30 mouse cellular contexts compared by ENCODE assay signal in the genomic region with DNA sequence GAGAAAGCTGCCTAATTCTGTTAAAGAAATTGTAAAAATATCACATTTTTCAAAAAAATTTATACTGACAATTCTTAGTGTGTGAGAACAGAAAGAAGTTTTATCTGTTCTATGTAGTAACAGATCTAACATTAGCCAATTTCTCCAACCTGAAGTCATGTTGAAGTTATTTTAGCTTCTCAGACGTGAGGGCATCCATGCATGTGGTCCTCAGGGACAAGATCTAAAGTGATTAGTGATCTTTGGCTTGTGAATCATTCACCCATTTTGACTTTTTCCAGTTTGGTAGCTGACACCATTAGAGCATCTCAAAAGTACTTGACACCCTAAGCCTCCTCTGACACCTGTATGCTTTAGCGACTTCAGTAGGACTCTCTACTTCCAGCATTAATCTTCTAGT.
"Had no signal": no experiment of that assay in that cellular context is flagged by ENCODE, and none has a peak within 500 bp of the region (broad histone marks: within the 10 kb centered on the region; RNA-seq: fewer than 3 reads in every experiment).

No protein-coding gene starts in this region.

- H3K4me1 ChIP-seq: limb, embryonic 10.5 days; limb, embryonic 12.5 days; limb, embryonic 13.5 days; limb, embryonic 15.5 days; liver, embryonic 12.5 days; liver, embryonic 13.5 days; liver, embryonic 15.5 days; lung, embryonic 15.5 days; midbrain, embryonic 10.5 days; midbrain, embryonic 12.5 days; midbrain, embryonic 15.5 days had no signal

- H3K27ac ChIP-seq: left cerebral cortex, adult 2 months; limb, embryonic 10.5 days; limb, embryonic 12.5 days; limb, embryonic 13.5 days; limb, embryonic 15.5 days; liver, embryonic 12.5 days; liver, embryonic 13.5 days; liver, embryonic 14.5 days; liver, embryonic 15.5 days; lung, embryonic 15.5 days; macrophage; midbrain, embryonic 10.5 days; midbrain, embryonic 12.5 days; midbrain, embryonic 13.5 days; midbrain, embryonic 15.5 days had no signal

- H3K4me2 ChIP-seq: limb, embryonic 12.5 days; limb, embryonic 13.5 days; limb, embryonic 15.5 days; liver, embryonic 11.5 days; liver, embryonic 12.5 days; liver, embryonic 13.5 days; liver, embryonic 15.5 days; lung, embryonic 14.5 days; lung, embryonic 15.5 days; midbrain, embryonic 11.5 days; midbrain, embryonic 12.5 days; midbrain, embryonic 13.5 days; midbrain, embryonic 15.5 days had no signal

- H3K4me3 ChIP-seq: left cerebral cortex, adult 2 months; limb, embryonic 10.5 days; limb, embryonic 12.5 days; limb, embryonic 13.5 days; limb, embryonic 15.5 days; liver, embryonic 12.5 days; liver, embryonic 13.5 days; liver, embryonic 15.5 days; lung, embryonic 15.5 days; megakaryocyte, embryonic 14.5 days; midbrain, embryonic 10.5 days; midbrain, embryonic 12.5 days; midbrain, embryonic 13.5 days; midbrain, embryonic 15.5 days; myocyte had no signal

- H3K9me3 ChIP-seq: limb, embryonic 10.5 days; limb, embryonic 12.5 days; limb, embryonic 13.5 days; limb, embryonic 15.5 days; liver, embryonic 12.5 days; liver, embryonic 13.5 days; liver, embryonic 15.5 days; lung, embryonic 15.5 days; megakaryocyte, embryonic 14.5 days; midbrain, embryonic 10.5 days; midbrain, embryonic 12.5 days; midbrain, embryonic 13.5 days; midbrain, embryonic 15.5 days had no signal

- DNase-seq: left cerebral cortex, postnatal 4 days; liver; liver, embryonic 13.5 days; liver, postnatal 0 days; lung, adult 18-20 months; lung, adult 2 months; lung, embryonic 14.5 days; lung, postnatal 10 days; lung, postnatal 14 days; lung, postnatal 36 days; lung, postnatal 4 days; midbrain, embryonic 14.5 days had no signal

- H3K36me3 ChIP-seq: limb, embryonic 10.5 days; limb, embryonic 12.5 days; limb, embryonic 13.5 days; limb, embryonic 15.5 days; liver, embryonic 12.5 days; liver, embryonic 13.5 days; liver, embryonic 15.5 days; lung, embryonic 15.5 days; midbrain, embryonic 10.5 days; midbrain, embryonic 12.5 days; midbrain, embryonic 13.5 days; midbrain, embryonic 15.5 days had no signal

- H3K9ac ChIP-seq: limb, embryonic 12.5 days; limb, embryonic 13.5 days; limb, embryonic 15.5 days; liver, embryonic 12.5 days; liver, embryonic 13.5 days; liver, embryonic 14.5 days; liver, embryonic 15.5 days; liver, postnatal 0 days; lung, embryonic 14.5 days; lung, embryonic 15.5 days; midbrain, embryonic 12.5 days; midbrain, embryonic 13.5 days; midbrain, embryonic 15.5 days had no signal

- H3K27me3 ChIP-seq: limb, embryonic 12.5 days; limb, embryonic 13.5 days; limb, embryonic 15.5 days; liver, embryonic 12.5 days; liver, embryonic 13.5 days; liver, embryonic 15.5 days; lung, embryonic 15.5 days; megakaryocyte, embryonic 14.5 days; midbrain, embryonic 12.5 days; midbrain, embryonic 13.5 days; midbrain, embryonic 15.5 days had no signal
